Mouse (Mus musculus): Measurements from ENCODE around the gene Jmjd1c.
A peak's percentile ranks its signal among the peaks of the same experiment; 100 is the strongest.

The Jmjd1c gene

GRCm38 (mm10) chr10:67195671-67196070 is 99.7 kb downstream of the Jmjd1c start:
- no peak for DNase-seq

GRCm38 (mm10) chr10:67197186-67197585 is 101.3 kb downstream of the Jmjd1c start:
- no peak for DNase-seq

DNA sequence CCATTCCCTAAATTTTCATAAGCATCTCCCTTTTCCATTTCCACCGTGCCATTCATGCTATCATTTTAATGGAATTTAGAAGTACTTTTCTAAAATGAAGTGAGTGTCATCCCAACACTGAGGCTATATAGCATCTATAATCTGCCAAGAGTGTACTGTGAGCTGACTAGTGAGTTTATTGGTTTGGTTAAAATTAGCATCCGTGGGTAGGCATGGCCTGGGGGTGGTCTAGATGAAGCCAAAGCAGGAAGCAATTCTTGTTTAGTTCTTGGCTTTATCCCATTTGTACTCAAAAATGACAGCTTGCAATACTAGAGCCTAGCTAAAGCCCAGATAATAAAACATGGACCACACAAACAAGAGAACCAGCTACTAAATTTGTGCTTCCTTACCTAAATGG is 101.9 kb downstream of the Jmjd1c start:
- no peak for DNase-seq

DNA sequence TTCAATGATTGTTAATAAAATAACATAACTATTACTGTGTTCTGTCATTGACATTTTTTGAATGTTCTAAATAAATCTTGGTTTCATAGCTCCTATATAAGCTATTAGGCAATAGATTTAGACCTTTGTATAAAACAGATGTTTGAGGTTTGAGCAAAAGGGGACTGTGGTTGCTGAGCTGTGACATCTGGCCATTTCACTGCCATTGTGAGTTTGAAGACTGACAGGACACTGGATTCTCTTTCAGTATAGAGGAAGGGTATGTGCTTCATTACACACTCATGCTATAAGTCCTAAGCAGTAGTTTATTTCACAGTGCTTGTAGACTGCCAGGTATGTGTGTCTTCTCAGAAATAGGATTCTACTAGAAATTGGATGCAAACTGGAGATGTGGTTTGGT is 105.8 kb downstream of the Jmjd1c start:
- DNase-seq, result no peak

DNA sequence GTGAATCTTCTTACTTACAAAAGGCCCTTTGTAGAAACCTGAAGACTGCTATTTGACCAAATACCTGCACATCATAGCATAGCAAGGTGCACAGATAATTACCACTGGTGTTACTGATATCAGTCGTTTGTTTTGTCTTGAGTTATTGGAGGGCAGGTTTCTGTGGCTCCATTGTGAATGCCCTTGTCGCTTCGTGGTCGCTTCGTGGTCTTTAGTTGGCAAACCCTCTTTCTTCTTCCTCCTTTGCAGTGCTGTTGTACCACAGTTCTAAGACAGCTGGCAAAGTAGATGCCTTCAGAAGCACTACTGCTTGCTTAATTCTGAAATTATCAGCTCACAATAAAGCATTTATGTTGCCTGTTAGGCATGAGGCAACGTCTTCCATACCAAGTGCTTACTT is 106.5 kb downstream of the Jmjd1c start:
- no peak for DNase-seq

DNA sequence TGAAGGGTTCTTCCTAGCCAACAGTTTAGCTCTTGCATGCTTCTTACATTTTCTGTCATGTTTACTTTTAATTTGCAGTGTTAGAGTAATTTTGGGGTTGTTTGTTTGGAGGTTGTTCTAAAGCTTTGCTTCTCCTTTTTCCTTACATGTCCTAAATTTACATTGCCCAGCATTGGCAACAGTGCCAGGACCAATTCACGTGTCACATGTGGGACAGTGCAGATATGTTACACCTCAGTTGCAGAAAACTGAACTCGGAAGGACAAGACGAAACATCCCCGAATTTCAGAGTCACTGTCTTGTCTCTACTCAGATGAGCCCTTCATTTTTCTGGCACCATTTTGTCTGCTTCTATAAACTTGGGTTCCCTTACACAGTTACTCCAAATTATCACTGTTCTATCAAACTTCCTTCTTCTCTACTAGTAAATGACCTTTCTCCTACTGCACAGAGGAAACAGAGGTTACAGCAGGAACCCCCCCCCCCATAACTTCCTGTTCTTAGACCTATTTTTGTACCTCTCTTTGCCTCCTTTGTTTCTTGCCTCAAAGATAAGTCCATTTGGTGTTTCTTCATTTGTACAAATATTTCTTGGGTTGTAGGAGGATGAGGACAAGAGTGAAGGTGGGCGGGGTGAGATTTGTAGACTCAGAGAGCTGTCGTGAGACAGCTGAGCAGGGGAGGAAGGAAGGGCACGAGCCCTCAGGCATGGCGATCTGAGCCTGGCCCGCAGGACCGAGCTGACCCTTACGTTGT is 108.9 kb downstream of the Jmjd1c start:
- peak; percentile 44 to 52 for DNase-seq

GRCm38 (mm10) chr10:67207931-67208330 is 112.0 kb downstream of the Jmjd1c start:
- DNase-seq, result no peak

DNA sequence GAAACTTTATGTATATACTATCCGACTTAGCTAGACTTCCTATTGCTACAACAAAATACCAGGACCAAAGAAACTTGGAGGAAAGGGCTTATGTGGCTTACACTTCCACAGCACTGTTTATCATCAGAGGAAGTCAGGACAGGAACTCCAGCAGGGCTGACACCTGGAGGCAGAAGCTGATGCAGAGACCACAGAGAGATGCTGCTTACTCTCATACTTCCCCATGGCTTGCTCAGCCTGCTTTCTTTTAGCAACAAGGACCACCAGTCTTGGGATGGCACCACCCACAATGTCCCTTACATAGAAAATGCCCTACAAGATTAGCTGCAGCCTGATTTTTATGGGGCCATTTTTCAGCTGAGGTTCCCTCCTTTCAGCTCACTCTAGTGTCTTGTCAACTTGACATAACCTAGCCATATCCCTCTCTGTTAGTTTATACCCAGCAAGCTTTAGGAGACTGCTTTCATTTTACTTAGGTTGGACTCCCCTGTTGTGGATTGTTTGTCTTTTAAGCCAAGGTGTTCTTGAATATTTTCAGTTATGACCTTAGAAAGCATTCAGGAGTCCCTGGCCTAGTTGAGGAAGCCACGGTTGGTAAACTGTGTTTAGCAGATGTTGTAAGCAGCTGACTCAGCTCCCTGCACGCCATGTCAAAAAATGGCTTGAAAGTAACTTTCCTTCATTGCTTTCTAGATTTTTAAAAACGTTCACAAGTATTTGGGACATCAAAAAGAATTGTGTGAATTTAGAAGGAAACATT is 114.2 kb downstream of the Jmjd1c start:
- no peak for DNase-seq

- no peak for DNase-seq
These were observed 116.1 kb downstream of the Jmjd1c start for GRCm38 (mm10) chr10:67212031-67212430.

DNA sequence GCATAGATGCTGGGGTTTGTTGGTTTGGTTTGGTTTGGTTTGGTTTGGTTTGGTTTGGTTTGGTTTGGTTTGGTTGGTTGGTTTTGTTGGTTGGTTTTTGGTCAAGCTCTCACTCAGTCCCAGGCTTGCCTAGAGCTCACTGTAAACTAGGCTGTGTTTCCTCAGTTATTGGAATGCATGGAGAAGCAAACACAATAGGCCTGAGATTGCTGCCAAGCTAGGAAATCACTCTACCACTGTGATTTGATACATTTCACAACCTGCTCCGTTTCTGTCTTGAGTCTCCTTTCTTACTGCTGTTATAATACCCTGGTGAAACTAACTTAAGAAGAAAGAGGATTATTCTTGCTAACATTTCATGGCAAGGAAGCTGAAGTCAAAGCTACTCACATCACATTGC is 117.8 kb downstream of the Jmjd1c start:
- no peak for DNase-seq

- DNase-seq, result no peak
These were observed 119.2 kb downstream of the Jmjd1c start for GRCm38 (mm10) chr10:67215133-67215532.

GRCm38 (mm10) chr10:67216872-67217271 is 120.9 kb downstream of the Jmjd1c start:
- no peak for DNase-seq

- no peak for DNase-seq
These were observed 123.1 kb downstream of the Jmjd1c start for GRCm38 (mm10) chr10:67218873-67219565.

DNA sequence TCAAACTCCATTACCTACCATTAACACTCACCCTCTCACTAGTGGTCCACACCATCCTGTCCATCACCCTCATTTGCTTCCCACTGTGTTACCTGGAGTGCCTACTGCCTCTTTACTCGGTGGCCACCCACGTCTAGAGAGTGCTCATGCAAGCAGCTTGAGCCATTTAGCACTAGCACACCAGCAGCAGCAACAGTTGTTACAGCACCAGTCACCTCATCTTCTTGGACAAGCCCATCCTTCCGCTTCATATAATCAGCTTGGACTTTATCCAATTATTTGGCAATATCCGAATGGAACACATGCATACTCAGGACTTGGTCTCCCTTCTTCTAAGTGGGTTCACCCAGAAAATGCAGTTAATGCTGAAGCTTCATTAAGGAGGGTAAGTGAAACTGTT is 124.3 kb downstream of the Jmjd1c start:
- DNase-seq, result peak in 1 of 2 experiments; percentile 38

- no peak for DNase-seq
These were observed 125.4 kb downstream of the Jmjd1c start for GRCm38 (mm10) chr10:67221284-67221683.

DNA sequence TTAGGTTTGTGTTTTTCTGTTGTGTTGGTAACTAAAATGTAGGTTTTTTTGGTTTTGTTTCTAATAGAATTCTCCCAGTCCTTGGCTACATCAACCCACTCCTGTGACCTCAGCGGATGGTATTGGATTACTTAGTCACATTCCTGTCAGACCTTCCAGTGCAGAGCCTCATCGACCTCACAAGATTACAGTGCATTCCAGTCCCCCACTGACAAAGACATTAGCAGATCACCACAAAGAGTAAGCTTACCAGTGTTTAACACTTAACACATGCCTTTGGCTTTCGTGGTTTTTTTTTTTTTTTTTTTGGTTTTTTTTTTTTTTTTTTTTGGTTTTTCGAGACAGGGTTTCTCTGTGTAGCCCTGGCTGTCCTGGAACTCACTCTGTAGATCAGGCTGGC is 128.0 kb downstream of the Jmjd1c start:
- no peak for DNase-seq

- DNase-seq, result no peak
These were observed 129.6 kb downstream of the Jmjd1c start for GRCm38 (mm10) chr10:67225528-67225927.

DNA sequence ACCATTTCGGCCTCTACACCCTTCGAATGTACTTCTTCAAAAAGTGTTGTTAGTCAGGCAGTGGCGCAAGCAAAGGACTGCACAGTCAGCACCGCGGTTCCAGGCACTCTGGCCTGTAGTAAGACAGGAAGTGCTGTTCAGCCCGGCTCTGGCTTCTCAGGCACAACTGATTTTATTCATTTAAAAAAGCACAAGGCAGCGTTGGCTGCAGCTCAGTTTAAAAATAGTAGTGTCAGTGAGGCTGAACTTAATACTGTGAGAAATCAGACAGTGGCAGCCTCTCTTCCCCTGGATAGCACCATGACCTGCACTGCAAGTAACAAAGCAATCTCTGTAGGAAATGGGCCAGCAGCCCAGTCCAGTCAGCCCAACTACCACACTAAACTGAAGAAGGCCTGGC is 130.2 kb downstream of the Jmjd1c start:
- DNase-seq, result peak; percentile 48 to 68

- no peak for DNase-seq
These were observed 130.6 kb downstream of the Jmjd1c start for GRCm38 (mm10) chr10:67226543-67226942.

- DNase-seq, result no peak
These were observed 134.5 kb downstream of the Jmjd1c start for GRCm38 (mm10) chr10:67230439-67230838.

DNA sequence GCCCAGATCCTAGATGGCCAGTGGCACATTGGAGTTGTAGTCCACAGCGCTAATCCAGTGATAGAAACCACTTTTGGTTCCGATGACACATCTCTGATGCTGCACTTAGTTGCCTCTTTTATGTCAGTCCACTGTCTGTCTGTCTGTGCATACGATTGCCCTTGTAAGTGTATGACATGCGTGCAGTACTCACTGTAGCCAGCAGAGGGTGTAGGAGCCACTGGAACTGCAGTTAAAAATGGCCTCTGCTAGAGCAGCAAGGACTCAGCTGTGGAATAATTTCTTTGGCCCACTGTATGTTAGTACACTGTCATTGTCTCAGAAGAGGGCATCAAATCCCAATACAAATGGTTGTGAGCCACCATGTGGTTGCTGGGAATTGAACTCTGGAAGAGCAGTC is 151.2 kb downstream of the Jmjd1c start:
- peak; percentile 35 to 65 for DNase-seq

DNA sequence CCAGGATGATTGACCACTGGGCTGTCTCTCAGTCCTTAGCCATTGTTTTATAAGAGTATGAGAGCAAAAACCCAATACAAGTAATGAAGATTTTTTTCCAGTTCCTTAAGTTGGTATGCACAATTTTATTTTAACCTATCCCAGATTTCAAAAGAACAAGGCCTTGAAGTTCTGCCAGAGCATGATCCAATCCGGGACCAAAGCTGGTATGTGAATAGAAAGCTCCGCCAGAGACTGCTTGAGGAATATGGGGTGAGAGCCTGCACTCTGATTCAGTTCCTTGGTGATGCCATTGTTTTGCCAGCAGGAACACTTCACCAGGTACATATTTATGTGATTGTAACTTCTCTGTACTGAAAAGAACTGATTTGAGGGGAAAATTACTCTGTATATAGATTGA is 153.6 kb downstream of the Jmjd1c start:
- DNase-seq, result no peak

DNA sequence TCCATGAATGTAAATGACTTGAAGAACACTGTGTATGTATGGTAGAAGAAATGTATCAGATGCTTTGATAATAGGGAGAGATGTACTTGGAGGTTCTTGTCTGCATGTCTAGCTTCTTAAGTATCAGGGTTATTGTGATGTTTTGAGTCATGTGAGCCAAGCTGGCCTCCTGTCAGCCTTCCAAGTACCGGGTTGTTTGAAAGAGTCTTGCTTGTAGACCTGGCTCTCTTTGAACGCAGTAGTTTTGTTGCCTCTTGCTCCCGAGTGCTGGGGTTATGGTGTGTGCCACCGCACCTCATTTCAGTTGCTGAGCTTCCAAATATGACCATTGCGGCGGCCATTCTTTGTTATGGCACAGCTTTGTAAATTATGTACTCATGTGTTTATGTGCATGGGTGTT is 154.9 kb downstream of the Jmjd1c start:
- no peak for DNase-seq

DNA sequence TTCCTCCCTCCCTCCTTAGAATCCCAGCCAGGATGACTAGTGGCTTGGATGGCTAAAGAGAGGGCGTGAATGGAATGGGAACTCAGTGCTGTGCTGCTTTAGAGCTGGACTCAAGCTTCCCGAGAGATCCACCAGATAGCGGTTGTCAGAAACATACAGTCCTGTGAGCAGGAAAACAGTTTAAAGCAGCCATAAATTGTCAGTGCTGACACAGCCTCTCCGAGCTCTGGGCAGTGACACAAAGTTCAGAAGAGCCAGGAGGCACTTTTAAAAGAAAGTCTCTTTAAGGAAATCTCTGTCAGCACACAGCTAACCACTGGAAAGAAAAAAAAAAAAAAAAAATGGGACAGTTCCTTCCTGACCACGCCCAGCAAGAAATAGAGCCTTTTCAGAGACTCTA is 156.4 kb downstream of the Jmjd1c start:
- DNase-seq, result no peak
